Mouse (Mus musculus): ENCODE measurements around the gene Maco1.

DNA sequence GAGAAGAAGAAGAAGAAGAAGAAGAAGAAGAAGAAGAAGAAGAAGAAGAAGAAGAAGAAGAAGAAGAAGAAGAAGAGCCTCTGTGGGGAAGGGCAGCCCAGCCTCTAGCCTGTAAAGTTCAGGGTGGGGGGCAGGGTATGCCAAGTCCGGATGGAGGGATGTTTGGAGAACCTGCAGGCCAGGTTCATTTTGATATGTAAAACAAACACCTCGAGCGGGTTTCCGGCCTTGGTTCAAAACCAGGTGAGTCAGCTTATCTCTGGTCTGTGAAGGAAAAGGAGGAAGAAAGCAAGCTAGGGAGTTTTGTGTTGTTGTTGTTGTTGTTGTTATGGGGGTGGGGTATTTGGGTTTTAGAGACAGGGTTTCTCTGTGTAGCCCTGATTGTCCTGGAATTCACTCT, 18.3 kb upstream of the Maco1 start:
- TF ChIP-seq MAFK (IDR thresholded peaks at IDR 0.05; ENCODE audit: insufficient read depth, low read depth, low read length) (0 out of 2 replicates have a peak, but pooled peaks have one; percentile 43), ZC3H11A (IDR thresholded peaks at IDR 0.05; ENCODE audit: borderline replicate concordance, low read depth, low read length) (no peak), CHD2 (IDR thresholded peaks at IDR 0.05; ENCODE audit: low read depth, low read length) (no peak), HCFC1 (IDR thresholded peaks at IDR 0.05; ENCODE audit: borderline replicate concordance, insufficient read depth, low read length) (no peak)
